Mouse (Mus musculus) spleen, adult 18-20 months (tissue): ENCODE data around the gene Siglecf.

Experiments
- DNase-seq, 2 experiments: peaks; one replicate each; pipeline ENCODE4 v3.0.0; 2022; ENCODE audit warnings: mixed read lengths in 2 of 2

Siglecf gene

GRCm38 (mm10) chr7:43392349-43393121, 41.4 kb downstream of the Siglecf start:
- peak; percentile 38 to 44 for DNase-seq

GRCm38 (mm10) chr7:43399501-43399900, 48.4 kb downstream of the Siglecf start:
- no peak for DNase-seq

GRCm38 (mm10) chr7:43402718-43403117, 51.6 kb downstream of the Siglecf start:
- DNase-seq, result no peak

GRCm38 (mm10) chr7:43407573-43407972, 56.4 kb downstream of the Siglecf start:
- no peak for DNase-seq

GRCm38 (mm10) chr7:43408131-43408553, 57.0 kb downstream of the Siglecf start, which contains the start of gene Siglecg:
Gene Siglecg, plus strand, starts transcription at chr7:43408204.
- DNase-seq, result peak; percentile 45 to 54

GRCm38 (mm10) chr7:43409084-43409483, 57.9 kb downstream of the Siglecf start:
- DNase-seq, result no peak
